Comparison of ENCODE assay signal across 17 mouse cellular contexts in the genomic region with DNA sequence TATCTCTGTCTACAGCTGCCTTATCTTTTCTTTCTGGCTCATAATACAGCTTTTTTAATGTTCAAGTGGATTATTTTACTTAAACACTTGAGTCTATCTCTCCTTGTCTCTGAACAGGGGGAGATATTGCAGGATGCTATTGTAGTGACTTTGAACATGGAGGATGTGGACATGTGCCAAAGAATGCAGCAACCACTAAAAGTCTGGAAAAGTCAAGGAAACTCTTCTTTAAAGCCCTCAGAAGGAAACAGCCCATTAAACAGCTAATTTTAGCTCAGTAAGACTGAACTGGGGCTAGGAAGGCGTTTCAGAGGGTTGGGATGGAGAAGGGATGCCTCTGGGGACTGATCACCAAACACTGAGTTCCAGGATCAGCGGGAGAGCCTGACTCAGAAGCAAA. TPM values are rescaled to one million over a fixed set of nuclear protein-coding genes. Genes with fewer than 3 reads are reported as not detected.
DNase-seq lines count a peak whose midpoint lies in the region; ATAC-seq and TF ChIP-seq lines count a peak whose summit lies in the region.
"Had no signal": no experiment of that assay in that cellular context is flagged by ENCODE, and none has a peak within 500 bp of the region (broad histone marks: within the 10 kb centered on the region; RNA-seq: fewer than 3 reads in every experiment).

No protein-coding gene starts in this region.

- DNase-seq in cerebellum, adult 9-11 months = peak; percentile 27
- DNase-seq in cerebellum, postnatal 14 days = no peak
- DNase-seq in intestine, embryonic 14.5 days (ENCODE audit: low spot score) = no peak
- no peak for DNase-seq in liver, embryonic 13.5 days
- DNase-seq in liver, postnatal 0 days = no peak
- DNase-seq in kidney, postnatal 10 days = peak; percentile 58
- DNase-seq in embryo, embryonic 11 days = no peak
- DNase-seq: cerebellum, postnatal 25 days; left cerebral cortex, postnatal 4 days; lung, postnatal 36 days; thymus, postnatal 4 days had no signal

- H3K4me2 ChIP-seq in intestine, embryonic 14.5 days (ENCODE audit: low read length) = no peak overlapping the region
- H3K4me2 ChIP-seq in intestine, embryonic 16.5 days (ENCODE audit: low read depth, low read length) = no peak overlapping the region
- H3K4me2 ChIP-seq in liver, embryonic 13.5 days = 0 out of 2 replicates have a peak overlapping the region, but pooled peaks have one; percentile 19
- H3K4me2 ChIP-seq in liver, postnatal 0 days (ENCODE audit: low read depth, low read length) = no peak overlapping the region

- no peak for ATAC-seq in intestine, embryonic 14.5 days (replicated peaks; ENCODE audit: low FRiP score, low TSS enrichment, low read depth)
- no peak for ATAC-seq in intestine, embryonic 16.5 days
- ATAC-seq in liver, embryonic 13.5 days (ENCODE audit: low read depth) = no peak
- ATAC-seq in liver, postnatal 0 days = no peak
- ATAC-seq: forebrain, embryonic 16.5 days; hindbrain, embryonic 16.5 days; Patski had no signal

- 0 out of 2 replicates have a peak overlapping the region, but pooled peaks have one; percentile 22 for H3K27ac ChIP-seq in intestine, embryonic 14.5 days (ENCODE audit: low read depth)
- no peak overlapping the region for H3K27ac ChIP-seq in intestine, embryonic 16.5 days (ENCODE audit: low read length)
- no peak overlapping the region for H3K27ac ChIP-seq in liver, embryonic 13.5 days
- H3K27ac ChIP-seq in liver, postnatal 0 days (ENCODE audit: low read depth) = no peak overlapping the region
- H3K27ac ChIP-seq: embryonic facial prominence, embryonic 10.5 days; midbrain, embryonic 10.5 days had no signal

- TF ChIP-seq CTCF in liver, postnatal 0 days (IDR thresholded peaks at IDR 0.05; ENCODE audit: low read depth) = no peak

- peaks cover 23% of the 10 kb centered on the region for H3K36me3 ChIP-seq in intestine, embryonic 14.5 days (ENCODE audit: control insufficient read depth, insufficient read depth, low read length)
- H3K36me3 ChIP-seq in intestine, embryonic 16.5 days (ENCODE audit: control insufficient read depth, insufficient read depth, low read length) = no peaks in the 10 kb centered on the region
- peaks cover 8% of the 10 kb centered on the region; the same call in 1 of the 2 replicates for H3K36me3 ChIP-seq in liver, embryonic 13.5 days
- no peaks in the 10 kb centered on the region for H3K36me3 ChIP-seq in liver, postnatal 0 days (replicated peaks; ENCODE audit: insufficient read depth, low read length)

- H3K9me3 ChIP-seq in intestine, embryonic 14.5 days (ENCODE audit: control insufficient read depth, low read length) = no peaks in the 10 kb centered on the region
- no peaks in the 10 kb centered on the region for H3K9me3 ChIP-seq in intestine, embryonic 16.5 days (ENCODE audit: control insufficient read depth, low read length)
- H3K9me3 ChIP-seq in liver, embryonic 13.5 days (replicated peaks) = no peaks in the 10 kb centered on the region
- no peaks in the 10 kb centered on the region for H3K9me3 ChIP-seq in liver, postnatal 0 days (ENCODE audit: low read length)
- H3K9me3 ChIP-seq: embryonic facial prominence, embryonic 10.5 days; midbrain, embryonic 10.5 days had no signal

- peaks cover 25% of the 10 kb centered on the region for H3K4me1 ChIP-seq in intestine, embryonic 14.5 days (replicated peaks; ENCODE audit: control insufficient read depth, insufficient read depth, low read length)
- peaks cover 17% of the 10 kb centered on the region for H3K4me1 ChIP-seq in intestine, embryonic 16.5 days (ENCODE audit: control insufficient read depth, insufficient read depth, low read length)
- H3K4me1 ChIP-seq in liver, embryonic 13.5 days (replicated peaks) = peaks cover 34% of the 10 kb centered on the region
- H3K4me1 ChIP-seq in liver, postnatal 0 days (ENCODE audit: insufficient read depth) = peaks cover 22% of the 10 kb centered on the region

- no peak overlapping the region for H3K4me3 ChIP-seq in intestine, embryonic 14.5 days (ENCODE audit: low read depth, low read length)
- no peak overlapping the region for H3K4me3 ChIP-seq in intestine, embryonic 16.5 days (ENCODE audit: low read length)
- no peak overlapping the region for H3K4me3 ChIP-seq in liver, embryonic 13.5 days (replicated peaks)
- no peak overlapping the region for H3K4me3 ChIP-seq in liver, postnatal 0 days (ENCODE audit: low read depth, low read length)

- H3K9ac ChIP-seq in intestine, embryonic 14.5 days (ENCODE audit: low read length) = no peak overlapping the region
- no peak overlapping the region for H3K9ac ChIP-seq in intestine, embryonic 16.5 days (ENCODE audit: low read depth, low read length)
- H3K9ac ChIP-seq in liver, embryonic 13.5 days = no peak overlapping the region
- no peak overlapping the region for H3K9ac ChIP-seq in liver, postnatal 0 days (replicated peaks)

- 65% methylated on average over 2 of the region's 2 CpGs for WGBS in intestine, embryonic 14.5 days
- WGBS in intestine, embryonic 16.5 days = 69% methylated on average over 2 of the region's 2 CpGs
- 84% methylated on average over 2 of the region's 2 CpGs for WGBS in liver, embryonic 13.5 days (ENCODE audit: insufficient replicate concordance)
- WGBS in liver, postnatal 0 days (ENCODE audit: insufficient replicate concordance) = 79% methylated on average over 2 of the region's 2 CpGs

- H3K27me3 ChIP-seq in intestine, embryonic 14.5 days (replicated peaks; ENCODE audit: control insufficient read depth, insufficient read depth, low read length) = no peaks in the 10 kb centered on the region
- H3K27me3 ChIP-seq in intestine, embryonic 16.5 days (replicated peaks; ENCODE audit: control insufficient read depth, insufficient read depth, low read length) = no peaks in the 10 kb centered on the region
- H3K27me3 ChIP-seq in liver, embryonic 13.5 days = no peaks in the 10 kb centered on the region
- H3K27me3 ChIP-seq in liver, postnatal 0 days (ENCODE audit: insufficient read depth, low read length) = no peaks in the 10 kb centered on the region
- H3K27me3 ChIP-seq: Patski had no signal

- no peak for TF ChIP-seq EP300 in liver, postnatal 0 days (IDR thresholded peaks at IDR 0.05; ENCODE audit: low read depth)

RNA-seq across cellular contexts. Expression of gene Nepro, which starts 1.4 kb away (rescaled TPM):
- 11.3 and 12.8 TPM in 2 replicates for polyA plus RNA-seq in intestine, embryonic 14.5 days (2014; fragmentation: Nextera tagmentation; extraction: Ambion mirVana)
- 5.7 and 6.7 TPM in 2 replicates for polyA plus RNA-seq in intestine, embryonic 16.5 days (2015; fragmentation: Nextera tagmentation; extraction: Ambion mirVana)
- polyA plus RNA-seq in liver, embryonic 13.5 days (2015; fragmentation: Nextera tagmentation; extraction: Ambion mirVana) = 3.8 and 4.1 TPM in 2 replicates
- 1.9 and 2.4 TPM in 2 replicates for polyA plus RNA-seq in liver, postnatal 0 days (2015; fragmentation: Nextera tagmentation; extraction: Ambion mirVana)

RNA-seq across cellular contexts. Expression of gene Gtpbp8, which starts 23.5 kb away (rescaled TPM):
- 27.2 and 30.5 TPM in 2 replicates for polyA plus RNA-seq in intestine, embryonic 14.5 days (2014; fragmentation: Nextera tagmentation; extraction: Ambion mirVana)
- polyA plus RNA-seq in intestine, embryonic 16.5 days (2015; fragmentation: Nextera tagmentation; extraction: Ambion mirVana) = 29.1 and 34.0 TPM in 2 replicates
- 24.0 and 26.4 TPM in 2 replicates for polyA plus RNA-seq in liver, embryonic 13.5 days (2015; fragmentation: Nextera tagmentation; extraction: Ambion mirVana)
- polyA plus RNA-seq in liver, postnatal 0 days (2015; fragmentation: Nextera tagmentation; extraction: Ambion mirVana) = 18.3 and 18.4 TPM in 2 replicates

RNA-seq across cellular contexts. Expression of gene Cd200r1, which starts 42.9 kb away (rescaled TPM):
- polyA plus RNA-seq in intestine, embryonic 14.5 days (2014; fragmentation: Nextera tagmentation; extraction: Ambion mirVana) = 0.88 and 0.99 TPM in 2 replicates
- 1.1 and 1.2 TPM in 2 replicates for polyA plus RNA-seq in intestine, embryonic 16.5 days (2015; fragmentation: Nextera tagmentation; extraction: Ambion mirVana)
- polyA plus RNA-seq in liver, embryonic 13.5 days (2015; fragmentation: Nextera tagmentation; extraction: Ambion mirVana) = 3.2 and 4.0 TPM in 2 replicates
- polyA plus RNA-seq in liver, postnatal 0 days (2015; fragmentation: Nextera tagmentation; extraction: Ambion mirVana) = 4.2 and 4.7 TPM in 2 replicates

Comparison
In these comparisons a context has a peak if more than half of its experiments do, and no peak if none do; other contexts are left out.
1. DNase-seq: peak in cerebellum, adult 9-11 months (single experiment) and kidney, postnatal 10 days (single experiment); none in cerebellum, postnatal 14 days (0 of 2), intestine, embryonic 14.5 days (single experiment), liver, embryonic 13.5 days (single experiment), liver, postnatal 0 days (single experiment) and embryo, embryonic 11 days (single experiment).